Mouse (Mus musculus) bone marrow macrophage, adult 2 months (primary cell): ENCODE results near the gene Itpr3. TPM values are rescaled to one million over a fixed set of nuclear protein-coding genes. Genes with fewer than 3 reads are reported as not detected.

ENCODE experiments used
- H3K27ac ChIP-seq: 2 replicates; pipeline ENCODE4 v1.5.1; 2012; ENCODE audit warnings: low read depth, low read length; ENCODE audit not compliant: insufficient read depth
- H3K4me1 ChIP-seq: 2 replicates; pipeline ENCODE4 v1.6.1; 2012; ENCODE audit warnings: low read length; ENCODE audit not compliant: control insufficient read depth, insufficient read depth
- H3K4me3 ChIP-seq: 2 replicates; pipeline ENCODE4 v1.5.1; 2012; ENCODE audit warnings: mild to moderate bottlenecking, low read length, moderate library complexity; ENCODE audit not compliant: insufficient read depth
- CTCF ChIP-seq: IDR thresholded peaks from 2 replicates; pipeline ENCODE4 v1.5.1; 2012; ENCODE audit warnings: low read depth, mild to moderate bottlenecking, low read length, moderate library complexity
- POLR2A ChIP-seq: IDR thresholded peaks from 2 replicates; pipeline ENCODE4 v1.6.1; 2012; ENCODE audit warnings: mild to moderate bottlenecking, low read depth, low read length, borderline replicate concordance
- polyA plus RNA-seq: library from polyadenylated mRNA; stranded (reverse); fragments of >200 nt; gene quantifications from 2 replicates; pipeline ENCODE4 v1.2.4, GENCODE M21; 2012; ENCODE audit not compliant: missing spikeins, insufficient read depth, insufficient read length

Gene Itpr3
- polyA plus RNA-seq, result 3.1 and 3.5 TPM in 2 replicates

GRCm38 (mm10) chr17:27056812-27057516 lies at the start of gene Itpr3:
Gene Itpr3 (plus strand): TSS chr17:27057304.
- Histone ChIP-seq H3K4me3 (peak within 1 kb of the TSS; percentile 75), H3K27ac (peak within 1 kb of the TSS; percentile 64), H3K4me1 (peaks cover 22% of the 10 kb centered on the region)
- no peak for TF ChIP-seq POLR2A
- TF ChIP-seq CTCF, result no peak

DNA sequence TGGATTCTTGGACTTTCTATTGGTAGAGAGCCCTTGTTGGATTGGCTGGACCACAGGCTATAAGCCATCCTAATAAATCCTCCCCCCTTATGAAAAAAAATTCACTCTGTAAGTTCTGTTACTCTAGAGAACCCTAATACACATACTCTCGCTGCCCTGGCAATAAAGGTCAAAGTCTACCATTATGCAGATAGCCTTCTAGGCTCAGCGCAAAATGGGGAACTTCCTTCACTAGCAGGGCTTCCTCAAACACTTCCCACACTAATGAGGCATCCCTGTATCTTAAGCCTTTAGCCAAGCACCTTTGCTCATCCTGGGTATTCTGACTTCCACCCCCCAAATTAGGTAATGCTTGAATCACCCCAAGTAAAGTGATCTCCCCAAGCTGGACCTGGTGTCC lies 48.8 kb upstream of the Itpr3 start:
- TF ChIP-seq CTCF (no peak), POLR2A (no peak)
- Histone ChIP-seq H3K4me3 (no peak overlapping the region), H3K4me1 (peaks cover 33% of the 10 kb centered on the region), H3K27ac (no peak overlapping the region)

- Histone ChIP-seq H3K27ac (no peak overlapping the region), H3K4me1 (peaks cover 23% of the 10 kb centered on the region), H3K4me3 (no peak overlapping the region)
- TF ChIP-seq POLR2A (no peak), CTCF (no peak)
These were observed 45.9 kb upstream of the Itpr3 start for GRCm38 (mm10) chr17:27011167-27011566.

DNA sequence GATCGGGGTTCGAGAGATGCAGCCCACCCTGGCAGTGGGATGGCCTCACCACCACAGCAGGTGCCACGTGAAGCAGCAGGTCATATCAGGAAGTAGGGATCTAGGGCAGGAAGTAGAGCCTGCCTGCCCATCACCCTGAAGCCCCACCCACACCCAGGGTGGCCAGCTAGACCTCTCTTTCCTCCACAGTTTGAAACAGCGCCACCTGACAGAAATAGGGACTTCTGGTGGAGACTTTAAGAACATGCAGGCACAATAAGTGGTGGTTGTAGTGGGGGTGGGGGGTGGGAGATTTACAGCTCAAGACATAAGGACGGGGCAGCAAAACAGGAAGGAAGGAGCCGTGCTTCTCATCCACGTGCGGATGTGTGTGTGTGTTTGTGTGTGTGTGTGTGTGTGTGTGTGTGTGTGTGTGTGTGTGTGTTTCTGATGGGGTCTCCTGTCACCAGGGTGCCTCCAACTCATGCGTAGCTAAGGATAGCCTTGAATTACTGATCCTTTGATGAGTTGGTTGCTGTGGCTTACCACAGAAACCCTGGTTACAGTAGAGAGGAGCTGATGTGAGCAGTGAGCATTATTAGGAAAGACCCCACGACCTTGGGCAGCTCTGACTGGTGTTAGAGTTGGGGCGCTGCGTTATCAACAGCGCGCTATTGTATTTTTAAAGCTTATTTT lies 45.0 kb upstream of the Itpr3 start:
- Histone ChIP-seq H3K4me3 (peak overlapping the region; percentile 17), H3K4me1 (peaks cover 21% of the 10 kb centered on the region), H3K27ac (peak overlapping the region; percentile 19)
- TF ChIP-seq POLR2A, result no peak
- peak; percentile 42; the same call in 1 of the 2 replicates for TF ChIP-seq CTCF

DNA sequence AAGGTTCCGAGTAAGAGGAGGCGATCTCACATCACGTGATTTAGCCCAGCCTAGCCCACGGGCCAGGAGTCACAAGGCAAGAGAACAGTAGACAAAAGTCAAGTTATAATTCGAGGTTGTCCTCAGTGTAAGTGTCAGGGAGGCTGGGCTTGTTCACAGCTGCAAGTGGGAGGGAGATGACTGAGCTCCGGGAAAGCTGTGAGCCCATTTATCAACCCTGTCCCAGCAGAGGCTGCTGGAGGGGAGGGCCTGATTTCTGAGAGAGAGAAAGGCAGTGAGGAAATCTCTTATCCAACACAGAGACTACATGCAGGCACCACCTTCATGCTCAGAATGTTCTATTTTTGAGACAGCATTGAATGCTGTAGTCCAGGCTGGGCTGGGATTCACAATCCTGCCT lies 44.2 kb upstream of the Itpr3 start:
- Histone ChIP-seq H3K4me1 (peaks cover 21% of the 10 kb centered on the region), H3K27ac (no peak overlapping the region), H3K4me3 (no peak overlapping the region)
- TF ChIP-seq POLR2A (no peak), CTCF (no peak)

GRCm38 (mm10) chr17:27017564-27018499 lies 39.3 kb upstream of the Itpr3 start:
- no peak overlapping the region for H3K27ac ChIP-seq
- TF ChIP-seq POLR2A (no peak), CTCF (no peak)
- H3K4me1 ChIP-seq, result peaks cover 6% of the 10 kb centered on the region

GRCm38 (mm10) chr17:27018555-27019196 lies 38.4 kb upstream of the Itpr3 start:
- H3K27ac ChIP-seq, result no peak overlapping the region
- peak overlapping the region; percentile 78; the same call in 1 of the 2 replicates for H3K4me3 ChIP-seq
- H3K4me1 ChIP-seq, result peaks cover 4% of the 10 kb centered on the region
- no peak for TF ChIP-seq POLR2A
- TF ChIP-seq CTCF, result no peak

More at GRCm38 (mm10) chr17:27017564-27018499, 39.3 kb upstream of the Itpr3 start:
- peak overlapping the region; percentile 78 for H3K4me3 ChIP-seq

- peaks cover 15% of the 10 kb centered on the region for H3K4me1 ChIP-seq
- no peak for TF ChIP-seq CTCF
- no peak for TF ChIP-seq POLR2A
These were observed 36.0 kb upstream of the Itpr3 start for GRCm38 (mm10) chr17:27021076-27021475.

GRCm38 (mm10) chr17:27021736-27022135 lies 35.4 kb upstream of the Itpr3 start:
- H3K4me3 ChIP-seq, result no peak overlapping the region
- H3K27ac ChIP-seq, result no peak overlapping the region
- TF ChIP-seq POLR2A (no peak), CTCF (no peak)
- H3K4me1 ChIP-seq, result peaks cover 21% of the 10 kb centered on the region

More at GRCm38 (mm10) chr17:27021076-27021475, 36.0 kb upstream of the Itpr3 start:
- Histone ChIP-seq H3K27ac (no peak overlapping the region), H3K4me3 (no peak overlapping the region)
